Mouse (Mus musculus) hindbrain, embryonic 13.5 days (tissue): ENCODE results near the gene Sparc. TPM values are rescaled to one million over a fixed set of nuclear protein-coding genes. Genes with fewer than 3 reads are reported as not detected.

ENCODE experiments used
- ATAC-seq: fragments of 200-750 bp; cut with Nextera tagmentation; 2 replicates; pipeline ENCODE4 v1.8.0; 2017; ENCODE audit warnings: moderate TSS enrichment; ENCODE audit not compliant: low FRiP score
- H3K27ac ChIP-seq: fragments of 300-500 bp; sonication (generic); 2 replicates; pipeline ENCODE4 v1.5.1; 2015; ENCODE audit warnings: inconsistent platforms, mild to moderate bottlenecking, moderate library complexity
- H3K27me3 ChIP-seq: fragments of 300-500 bp; sonication (generic); 2 replicates; pipeline ENCODE4 v1.6.1; 2015; ENCODE audit warnings: mild to moderate bottlenecking, inconsistent platforms
- H3K36me3 ChIP-seq: fragments of 300-500 bp; sonication (generic); 2 replicates; pipeline ENCODE4 v1.6.1; 2015; ENCODE audit warnings: mild to moderate bottlenecking, inconsistent platforms
- H3K4me1 ChIP-seq: fragments of 300-500 bp; sonication (generic); replicated peaks from 2 replicates; pipeline ENCODE4 v1.6.1; 2015; ENCODE audit warnings: inconsistent platforms
- H3K4me2 ChIP-seq: fragments of 300-500 bp; sonication (generic); 2 replicates; pipeline ENCODE4 v1.6.1; 2015; ENCODE audit warnings: inconsistent platforms, mild to moderate bottlenecking, moderate library complexity
- H3K4me3 ChIP-seq: fragments of 300-500 bp; sonication (generic); 2 replicates; pipeline ENCODE4 v1.5.1; 2015; ENCODE audit warnings: mild to moderate bottlenecking, inconsistent platforms
- H3K9ac ChIP-seq: fragments of 300-500 bp; sonication (generic); 2 replicates; pipeline ENCODE4 v1.6.1; 2015; ENCODE audit warnings: mild to moderate bottlenecking, inconsistent platforms
- H3K9me3 ChIP-seq: fragments of 300-500 bp; sonication (generic); 2 replicates; pipeline ENCODE4 v1.6.1; 2016; ENCODE audit warnings: inconsistent platforms
- WGBS: fragments of 180-500 bp; shearing (Covaris S2); methylation state at CpG from one replicate; pipeline ENCODE4 v1.1.7; 2015; 5-methylcytosine and 5-hydroxymethylcytosine counted together
- polyA plus RNA-seq: library from polyadenylated mRNA; unstranded; fragments of >200 nt; fragmentation: Nextera tagmentation; extraction: Ambion mirVana; gene quantifications from 2 replicates; pipeline ENCODE4 v1.2.1, GENCODE M21; 2015

Sparc gene
- polyA plus RNA-seq, 1 experiment from 2014 or later: 581 TPM

GRCm38 (mm10) chr11:55460559-55461018 is 37.6 kb upstream of the Sparc start:
- Histone ChIP-seq H3K9me3 (no peaks in the 10 kb centered on the region), H3K36me3 (no peaks in the 10 kb centered on the region), H3K4me2 (peak overlapping the region; percentile 91), H3K27me3 (no peaks in the 10 kb centered on the region), H3K27ac (peak overlapping the region; percentile 81; the same call in 1 of the 2 replicates), H3K4me3 (peak overlapping the region; percentile 74), H3K4me1 (peaks cover 34% of the 10 kb centered on the region), H3K9ac (peak overlapping the region; percentile 77)
- ATAC-seq: peak; percentile 83
- WGBS: 2% methylated on average over 17 of the region's 17 CpGs

GRCm38 (mm10) chr11:55459850-55460558 is 37.0 kb upstream of the Sparc start:
- Histone ChIP-seq H3K9ac (peak overlapping the region; percentile 77), H3K4me3 (peak overlapping the region; percentile 74), H3K27me3 (no peaks in the 10 kb centered on the region), H3K4me1 (peaks cover 34% of the 10 kb centered on the region), H3K36me3 (no peaks in the 10 kb centered on the region), H3K27ac (0 out of 2 replicates have a peak overlapping the region, but pooled peaks have one; percentile 81), H3K4me2 (peak overlapping the region; percentile 91), H3K9me3 (no peaks in the 10 kb centered on the region)
- WGBS: 33% methylated on average over 3 of the region's 3 CpGs
- no peak for ATAC-seq

GRCm38 (mm10) chr11:55458501-55458900 is 35.5 kb upstream of the Sparc start:
- Histone ChIP-seq H3K4me1 (peaks cover 34% of the 10 kb centered on the region), H3K27ac (no peak overlapping the region), H3K27me3 (no peaks in the 10 kb centered on the region), H3K36me3 (peaks cover 8% of the 10 kb centered on the region), H3K9ac (no peak overlapping the region), H3K4me3 (no peak overlapping the region), H3K9me3 (no peaks in the 10 kb centered on the region), H3K4me2 (no peak overlapping the region)
- no peak for ATAC-seq
- 50% methylated on average over 4 of the region's 4 CpGs for WGBS

GRCm38 (mm10) chr11:55455166-55455565 is 32.2 kb upstream of the Sparc start:
- peaks cover 37% of the 10 kb centered on the region for H3K36me3 ChIP-seq
- no peak overlapping the region for H3K9ac ChIP-seq
- no peak overlapping the region for H3K4me2 ChIP-seq
- no peak overlapping the region for H3K4me3 ChIP-seq
- no peaks in the 10 kb centered on the region for H3K9me3 ChIP-seq
- ATAC-seq: no peak
- no peaks in the 10 kb centered on the region for H3K27me3 ChIP-seq
- no peak overlapping the region for H3K27ac ChIP-seq
- 80% methylated on average over 2 of the region's 2 CpGs for WGBS
- H3K4me1 ChIP-seq: peaks cover 24% of the 10 kb centered on the region

GRCm38 (mm10) chr11:55453640-55454039 is 30.7 kb upstream of the Sparc start:
- Histone ChIP-seq H3K36me3 (peaks cover 53% of the 10 kb centered on the region), H3K9me3 (no peaks in the 10 kb centered on the region), H3K27me3 (no peaks in the 10 kb centered on the region), H3K9ac (no peak overlapping the region), H3K4me3 (no peak overlapping the region), H3K27ac (no peak overlapping the region), H3K4me2 (no peak overlapping the region), H3K4me1 (peaks cover 13% of the 10 kb centered on the region)
- WGBS: 92% methylated on average over 4 of the region's 4 CpGs
- ATAC-seq: no peak

GRCm38 (mm10) chr11:55450311-55450710 is 27.3 kb upstream of the Sparc start:
- H3K9ac ChIP-seq: no peak overlapping the region
- H3K4me2 ChIP-seq: no peak overlapping the region
- WGBS: 73% methylated on average over 4 of the region's 4 CpGs
- peaks cover 57% of the 10 kb centered on the region for H3K36me3 ChIP-seq
- no peaks in the 10 kb centered on the region for H3K4me1 ChIP-seq
- H3K4me3 ChIP-seq: no peak overlapping the region
- ATAC-seq: no peak
- no peaks in the 10 kb centered on the region for H3K9me3 ChIP-seq
- H3K27me3 ChIP-seq: no peaks in the 10 kb centered on the region
- H3K27ac ChIP-seq: no peak overlapping the region

GRCm38 (mm10) chr11:55449531-55449930 is 26.5 kb upstream of the Sparc start:
- 85% methylated on average over 7 of the region's 7 CpGs for WGBS
- Histone ChIP-seq H3K4me2 (no peak overlapping the region), H3K27ac (no peak overlapping the region), H3K4me1 (no peaks in the 10 kb centered on the region), H3K9me3 (no peaks in the 10 kb centered on the region), H3K36me3 (peaks cover 57% of the 10 kb centered on the region), H3K27me3 (no peaks in the 10 kb centered on the region), H3K9ac (no peak overlapping the region), H3K4me3 (no peak overlapping the region)
- ATAC-seq: no peak

GRCm38 (mm10) chr11:55446579-55446978 is 23.6 kb upstream of the Sparc start:
- Histone ChIP-seq H3K27me3 (no peaks in the 10 kb centered on the region), H3K4me1 (no peaks in the 10 kb centered on the region), H3K9ac (no peak overlapping the region), H3K9me3 (no peaks in the 10 kb centered on the region), H3K36me3 (peaks cover 34% of the 10 kb centered on the region), H3K27ac (peak overlapping the region; percentile 18; the same call in 1 of the 2 replicates), H3K4me3 (no peak overlapping the region), H3K4me2 (no peak overlapping the region)
- peak; percentile 43; the same call in 1 of the 2 replicates for ATAC-seq
- WGBS: 31% methylated on average over 4 of the region's 4 CpGs

GRCm38 (mm10) chr11:55444772-55445171 is 21.8 kb upstream of the Sparc start:
- peak; percentile 32; the same call in 1 of the 2 replicates for ATAC-seq
- no peaks in the 10 kb centered on the region for H3K4me1 ChIP-seq
- no peak overlapping the region for H3K9ac ChIP-seq
- no peak overlapping the region for H3K4me3 ChIP-seq
- H3K9me3 ChIP-seq: no peaks in the 10 kb centered on the region
- H3K36me3 ChIP-seq: peaks cover 16% of the 10 kb centered on the region
- H3K27me3 ChIP-seq: no peaks in the 10 kb centered on the region
- no peak overlapping the region for H3K4me2 ChIP-seq
- WGBS: 0% methylated on average over 1 of the region's 1 CpGs
- H3K27ac ChIP-seq: no peak overlapping the region

- ATAC-seq: no peak
Measured at GRCm38 (mm10) chr11:55439718-55440117, 16.7 kb upstream of the Sparc start.

GRCm38 (mm10) chr11:55438031-55438430 is 15.0 kb upstream of the Sparc start:
- no peak overlapping the region for H3K4me3 ChIP-seq
- H3K36me3 ChIP-seq: no peaks in the 10 kb centered on the region
- H3K27ac ChIP-seq: no peak overlapping the region
- peak overlapping the region; percentile 39; the same call in 1 of the 2 replicates for H3K9ac ChIP-seq
- H3K9me3 ChIP-seq: no peaks in the 10 kb centered on the region
- ATAC-seq: no peak
- H3K4me1 ChIP-seq: 0 out of 2 replicates have a peak, but pooled peaks cover 4% of the 10 kb centered on the region
- no peak overlapping the region for H3K4me2 ChIP-seq
- WGBS: 40% methylated on average over 4 of the region's 4 CpGs
- H3K27me3 ChIP-seq: no peaks in the 10 kb centered on the region

More at GRCm38 (mm10) chr11:55439718-55440117, 16.7 kb upstream of the Sparc start:
- H3K27ac ChIP-seq: no peak overlapping the region
- H3K4me2 ChIP-seq: no peak overlapping the region
- 62% methylated on average over 5 of the region's 5 CpGs for WGBS
- H3K36me3 ChIP-seq: no peaks in the 10 kb centered on the region
- H3K4me1 ChIP-seq: 0 out of 2 replicates have a peak, but pooled peaks cover 4% of the 10 kb centered on the region
- no peak overlapping the region for H3K4me3 ChIP-seq
- no peaks in the 10 kb centered on the region for H3K27me3 ChIP-seq
- no peaks in the 10 kb centered on the region for H3K9me3 ChIP-seq
- H3K9ac ChIP-seq: no peak overlapping the region

GRCm38 (mm10) chr11:55436089-55436488 is 13.1 kb upstream of the Sparc start:
- Histone ChIP-seq H3K4me1 (0 out of 2 replicates have a peak, but pooled peaks cover 4% of the 10 kb centered on the region), H3K9ac (no peak overlapping the region), H3K9me3 (no peaks in the 10 kb centered on the region), H3K4me2 (no peak overlapping the region), H3K27me3 (no peaks in the 10 kb centered on the region), H3K36me3 (no peaks in the 10 kb centered on the region), H3K4me3 (no peak overlapping the region), H3K27ac (no peak overlapping the region)
- WGBS: 90% methylated on average over 6 of the region's 6 CpGs
- no peak for ATAC-seq

GRCm38 (mm10) chr11:55432981-55433380 is 10.0 kb upstream of the Sparc start:
- WGBS: 61% methylated on average over 3 of the region's 3 CpGs

More at GRCm38 (mm10) chr11:55432981-55433380, 10.0 kb upstream of the Sparc start:
- no peak for ATAC-seq
- Histone ChIP-seq H3K27me3 (no peaks in the 10 kb centered on the region), H3K9ac (no peak overlapping the region), H3K36me3 (no peaks in the 10 kb centered on the region), H3K4me3 (no peak overlapping the region), H3K27ac (no peak overlapping the region), H3K9me3 (no peaks in the 10 kb centered on the region), H3K4me2 (no peak overlapping the region), H3K4me1 (peaks cover 8% of the 10 kb centered on the region)
